Mouse (Mus musculus): Measurements from ENCODE around the gene Rab17.

Gene Rab17

DNA sequence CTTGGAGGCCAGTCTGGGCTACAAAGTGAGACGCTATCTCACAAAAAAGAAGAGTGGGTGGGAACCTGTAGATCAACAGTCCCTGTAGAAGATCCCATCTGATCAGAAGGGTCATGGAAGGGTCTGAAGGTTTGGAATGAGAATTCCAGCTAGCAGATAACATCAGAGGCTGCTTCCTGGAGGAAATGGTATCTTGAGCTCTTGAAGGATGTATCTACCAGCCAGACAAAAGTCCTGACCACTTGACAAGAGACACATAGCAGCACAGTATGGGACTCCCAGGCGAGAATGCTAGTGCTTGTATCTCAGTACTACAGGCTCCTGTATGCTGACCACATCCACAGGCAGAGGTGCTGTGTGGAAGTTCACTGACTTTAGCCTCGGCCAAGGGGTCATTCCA is 31.6 kb upstream of the Rab17 start:
- Histone ChIP-seq H3K36me3 (ENCODE audit: control insufficient read depth, insufficient read depth, low read length, poor library complexity, severe bottlenecking) (no peaks in the 10 kb centered on the region), H3K27me3 (ENCODE audit: control insufficient read depth, insufficient read depth, low read length, poor library complexity, severe bottlenecking) (no peaks in the 10 kb centered on the region)
- no peak for DNase-seq (ENCODE audit: low read depth, low spot score)

DNA sequence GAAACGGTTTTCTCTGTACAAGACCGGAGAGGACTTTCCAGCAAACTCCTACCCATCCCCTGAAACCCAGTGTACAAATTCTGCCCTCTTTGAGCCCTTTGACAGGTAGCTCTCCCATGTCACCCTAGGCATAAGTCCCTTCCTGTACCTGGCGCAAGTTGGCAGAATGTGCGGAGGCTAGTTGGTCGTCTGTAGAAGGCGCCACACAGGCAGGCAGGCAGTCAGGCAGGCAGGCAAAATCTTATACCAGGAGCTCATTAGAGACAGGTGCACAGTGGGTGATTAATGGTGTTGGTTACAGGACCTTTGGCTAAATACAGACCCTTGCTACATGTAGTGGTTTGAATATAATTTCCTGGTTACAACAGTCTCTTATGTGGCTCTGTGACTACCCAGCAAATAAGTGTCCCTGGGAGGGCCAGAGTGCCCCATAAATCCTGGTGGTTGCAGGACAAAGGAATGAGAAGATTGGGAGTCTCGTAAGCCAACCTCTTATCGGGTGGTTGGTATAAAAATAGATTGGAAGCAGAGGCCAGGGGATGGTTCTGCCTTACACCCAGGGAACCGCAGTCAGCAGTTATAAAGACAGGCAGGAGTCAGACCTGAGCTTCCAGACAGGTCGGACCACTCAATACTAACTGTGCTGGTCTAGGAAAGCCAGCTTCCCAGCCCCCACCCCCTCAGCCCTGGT is 30.6 kb upstream of the Rab17 start:
- Histone ChIP-seq H3K36me3 (ENCODE audit: control insufficient read depth, insufficient read depth, low read length, poor library complexity, severe bottlenecking) (no peaks in the 10 kb centered on the region), H3K27me3 (ENCODE audit: control insufficient read depth, insufficient read depth, low read length, poor library complexity, severe bottlenecking) (no peaks in the 10 kb centered on the region)
- no peak for DNase-seq (ENCODE audit: low read depth, low spot score)

DNA sequence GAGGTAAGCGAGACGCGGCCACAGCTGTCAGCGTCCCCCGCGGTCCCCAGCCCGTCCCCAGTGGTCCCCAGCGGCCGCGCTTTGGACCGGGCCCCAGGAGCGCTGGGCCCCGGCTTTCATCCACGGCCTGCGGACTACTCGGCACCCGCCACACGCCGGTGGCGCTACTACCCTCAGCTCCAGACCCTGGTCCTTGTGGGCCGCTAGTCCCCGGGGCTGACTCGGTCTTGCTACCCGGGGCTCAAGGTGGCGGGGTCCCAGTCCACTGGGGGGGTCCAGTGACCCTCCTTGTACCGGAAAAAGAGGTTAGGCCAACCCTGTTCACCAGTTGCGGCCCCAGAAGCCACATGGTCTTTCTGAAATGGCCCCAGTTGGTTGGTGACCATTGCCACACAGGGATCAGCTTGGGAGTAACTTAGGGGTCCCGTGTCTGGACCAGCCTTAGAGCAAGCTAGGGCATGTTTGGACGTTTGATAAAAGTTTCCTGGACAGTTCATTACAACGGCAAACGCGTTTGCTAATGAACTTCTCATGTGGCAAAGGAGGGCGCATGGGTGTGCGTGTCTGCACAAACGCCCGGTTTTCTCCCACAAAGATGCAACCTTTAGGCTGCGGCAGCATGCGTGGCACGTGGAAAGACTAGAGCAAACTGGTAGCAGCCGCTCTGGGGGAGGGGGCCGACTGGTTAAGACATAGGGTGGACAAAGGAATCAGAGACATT is 29.6 kb upstream of the Rab17 start:
- DNase-seq (ENCODE audit: low read depth, low spot score) = no peak
- no peaks in the 10 kb centered on the region for H3K27me3 ChIP-seq (ENCODE audit: control insufficient read depth, insufficient read depth, low read length, poor library complexity, severe bottlenecking)
- H3K36me3 ChIP-seq (ENCODE audit: control insufficient read depth, insufficient read depth, low read length, poor library complexity, severe bottlenecking) = no peaks in the 10 kb centered on the region

DNA sequence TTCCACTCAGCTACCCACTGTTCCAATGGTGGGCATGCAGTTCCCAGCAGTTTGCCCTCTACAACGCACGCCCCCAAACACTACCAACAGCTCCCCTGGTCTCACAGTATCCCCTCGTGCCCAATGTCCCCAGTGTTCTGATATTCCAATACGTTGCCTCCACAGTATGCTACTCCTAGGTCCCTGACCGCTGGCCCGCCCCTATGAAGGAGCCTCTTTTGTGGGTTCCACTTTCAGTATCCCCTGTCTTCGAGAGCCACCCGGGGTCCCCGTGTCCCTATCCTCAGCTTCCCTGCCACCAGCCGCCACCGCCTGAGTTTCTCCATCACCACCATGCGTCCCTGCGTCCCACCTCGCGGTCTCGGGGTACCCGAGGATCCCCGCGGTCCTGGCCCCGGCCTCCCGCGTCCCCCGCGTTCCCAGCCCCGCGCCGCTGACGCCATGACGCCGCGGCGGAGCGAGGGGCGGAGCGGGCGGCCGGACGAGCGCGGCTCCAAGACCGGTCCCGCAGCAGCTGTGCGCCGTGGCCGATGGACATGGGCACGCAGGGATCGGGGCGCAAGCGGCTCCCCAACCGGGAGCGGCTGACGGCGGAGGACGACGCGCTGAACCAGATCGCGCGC is 28.9 kb upstream of the Rab17 start, which contains the start of gene Lrrfip1:
Lrrfip1 (plus strand) TSS at position 470 of the 623 bp plus-strand sequence.
- DNase-seq (ENCODE audit: low read depth, low spot score) = no peak
- no peaks in the 10 kb centered on the region for H3K36me3 ChIP-seq (ENCODE audit: control insufficient read depth, insufficient read depth, low read length, poor library complexity, severe bottlenecking)
- H3K27me3 ChIP-seq (ENCODE audit: control insufficient read depth, insufficient read depth, low read length, poor library complexity, severe bottlenecking) = no peaks in the 10 kb centered on the region

DNA sequence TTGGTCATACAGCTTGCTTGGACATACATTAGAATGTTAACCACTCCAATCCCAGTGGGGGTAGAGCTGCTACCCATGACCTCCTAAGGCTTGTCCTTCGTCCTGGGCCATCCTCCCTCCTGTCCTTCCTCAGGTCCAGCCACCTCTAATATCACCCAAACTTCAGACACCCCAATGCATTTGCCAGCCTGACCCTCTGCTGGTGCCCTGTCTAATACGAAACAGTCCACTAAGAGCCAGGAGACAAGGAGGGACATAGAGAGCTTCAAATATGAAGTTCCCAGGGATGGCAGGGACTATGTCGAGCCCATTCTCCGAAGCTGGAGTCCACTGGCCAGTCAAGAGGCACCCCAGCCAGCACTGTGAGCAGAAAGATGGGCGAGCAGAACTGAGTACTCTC is 28.2 kb upstream of the Rab17 start:
- H3K36me3 ChIP-seq (ENCODE audit: control insufficient read depth, insufficient read depth, low read length, poor library complexity, severe bottlenecking) = no peaks in the 10 kb centered on the region
- no peak for DNase-seq (ENCODE audit: low read depth, low spot score)
- H3K27me3 ChIP-seq (ENCODE audit: control insufficient read depth, insufficient read depth, low read length, poor library complexity, severe bottlenecking) = no peaks in the 10 kb centered on the region

DNA sequence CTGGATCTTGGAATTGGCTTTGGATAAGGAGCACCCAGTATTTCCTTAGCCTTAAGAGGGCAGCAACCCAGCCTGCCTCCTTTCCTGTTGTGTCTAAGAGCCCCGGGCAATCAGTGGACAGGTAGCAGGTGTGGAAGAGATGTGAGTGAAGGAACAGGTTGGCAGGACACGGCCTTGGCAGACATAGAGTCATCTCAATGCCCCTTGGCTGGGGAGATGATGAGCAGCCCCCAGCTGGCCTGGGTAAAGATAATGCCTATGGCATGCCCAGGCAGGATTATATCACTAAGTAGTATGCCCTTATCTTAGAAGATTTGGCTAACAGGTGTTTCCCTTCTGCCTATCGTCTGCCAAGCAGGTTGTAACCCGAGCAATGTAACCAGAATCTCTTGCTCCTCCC is 27.7 kb upstream of the Rab17 start:
- no peaks in the 10 kb centered on the region for H3K36me3 ChIP-seq (ENCODE audit: control insufficient read depth, insufficient read depth, low read length, poor library complexity, severe bottlenecking)
- no peaks in the 10 kb centered on the region for H3K27me3 ChIP-seq (ENCODE audit: control insufficient read depth, insufficient read depth, low read length, poor library complexity, severe bottlenecking)
- DNase-seq (ENCODE audit: low read depth, low spot score) = no peak

DNA sequence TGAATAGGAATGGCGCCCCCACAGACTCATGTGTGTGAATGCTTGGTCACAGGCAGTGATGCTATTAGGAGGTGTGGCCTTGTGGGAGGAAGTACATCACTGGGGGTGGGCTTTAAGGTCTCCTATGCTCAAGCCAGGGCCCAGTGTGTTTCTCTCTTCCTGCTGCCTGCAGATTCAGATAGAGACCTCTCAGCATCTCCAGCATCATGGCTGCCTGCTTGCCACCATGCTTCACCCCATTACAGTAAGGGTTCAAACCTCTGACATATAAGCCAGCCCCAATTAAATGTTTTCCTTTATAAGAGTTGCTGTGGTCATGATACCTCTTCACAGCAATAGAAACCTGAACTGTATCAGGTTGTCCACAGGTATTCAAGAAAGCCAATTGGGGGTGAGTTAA is 26.5 kb upstream of the Rab17 start:
- no peak for DNase-seq (ENCODE audit: low read depth, low spot score)
- Histone ChIP-seq H3K27me3 (ENCODE audit: control insufficient read depth, insufficient read depth, low read length, poor library complexity, severe bottlenecking) (no peaks in the 10 kb centered on the region), H3K36me3 (ENCODE audit: control insufficient read depth, insufficient read depth, low read length, poor library complexity, severe bottlenecking) (no peaks in the 10 kb centered on the region)

DNA sequence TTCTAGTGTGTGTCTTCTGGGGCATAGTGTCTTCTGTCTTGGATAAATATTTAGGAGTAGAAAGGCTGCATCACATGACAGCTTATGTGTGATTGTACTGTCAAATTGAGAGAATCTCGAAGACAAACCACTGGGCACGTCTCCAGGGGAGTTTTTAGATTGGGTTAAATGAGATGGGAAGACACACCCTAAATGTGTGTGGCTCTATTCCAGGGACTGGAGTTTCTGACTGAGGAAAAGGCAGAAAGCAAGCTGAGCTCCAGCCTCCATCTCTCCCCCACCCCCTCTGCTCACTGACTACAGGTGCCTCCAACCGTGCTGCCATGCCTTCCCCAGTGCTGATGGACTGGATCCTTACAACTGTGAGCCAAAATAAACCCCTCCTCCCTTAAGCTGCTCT is 11.9 kb upstream of the Rab17 start:
- Histone ChIP-seq H3K27me3 (ENCODE audit: control insufficient read depth, insufficient read depth, low read length, poor library complexity, severe bottlenecking) (no peaks in the 10 kb centered on the region), H3K36me3 (ENCODE audit: control insufficient read depth, insufficient read depth, low read length, poor library complexity, severe bottlenecking) (no peaks in the 10 kb centered on the region)
- DNase-seq (ENCODE audit: low read depth, low spot score) = no peak

DNA sequence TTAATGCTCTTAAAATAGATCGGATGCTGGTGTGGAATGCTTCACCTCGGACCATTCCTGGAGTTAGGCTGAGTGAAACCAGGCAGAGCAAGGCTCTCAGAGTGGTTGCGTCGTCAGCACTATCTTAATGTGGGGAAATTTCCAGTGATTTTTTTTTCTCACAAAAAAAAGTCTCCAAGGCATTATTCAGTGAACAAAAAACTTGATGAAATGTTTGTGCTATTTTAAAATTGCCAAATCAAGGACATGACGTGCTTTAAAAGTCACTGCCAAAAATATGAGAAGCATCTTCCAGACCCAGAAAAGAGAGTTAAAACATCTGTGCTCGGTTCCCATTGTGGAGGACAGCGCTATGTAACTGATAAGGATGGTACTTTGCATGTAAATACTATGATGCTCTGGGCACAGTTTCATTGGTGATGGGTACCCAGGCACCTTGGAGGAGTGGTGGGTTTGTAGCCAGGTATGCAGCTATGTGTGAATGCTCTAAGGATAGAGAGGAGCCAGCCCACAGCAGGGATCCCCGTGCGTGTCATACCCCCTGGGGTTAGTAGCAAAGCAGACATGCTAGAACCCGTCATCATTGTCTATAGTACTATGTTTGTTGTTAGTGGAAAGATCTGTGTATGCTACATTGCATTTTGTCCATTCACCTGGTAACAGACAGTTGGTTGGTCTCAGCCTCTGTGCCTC is 11.3 kb upstream of the Rab17 start:
- no peak for DNase-seq (ENCODE audit: low read depth, low spot score)
- no peaks in the 10 kb centered on the region for H3K36me3 ChIP-seq (ENCODE audit: control insufficient read depth, insufficient read depth, low read length, poor library complexity, severe bottlenecking)
- no peaks in the 10 kb centered on the region for H3K27me3 ChIP-seq (ENCODE audit: control insufficient read depth, insufficient read depth, low read length, poor library complexity, severe bottlenecking)

DNA sequence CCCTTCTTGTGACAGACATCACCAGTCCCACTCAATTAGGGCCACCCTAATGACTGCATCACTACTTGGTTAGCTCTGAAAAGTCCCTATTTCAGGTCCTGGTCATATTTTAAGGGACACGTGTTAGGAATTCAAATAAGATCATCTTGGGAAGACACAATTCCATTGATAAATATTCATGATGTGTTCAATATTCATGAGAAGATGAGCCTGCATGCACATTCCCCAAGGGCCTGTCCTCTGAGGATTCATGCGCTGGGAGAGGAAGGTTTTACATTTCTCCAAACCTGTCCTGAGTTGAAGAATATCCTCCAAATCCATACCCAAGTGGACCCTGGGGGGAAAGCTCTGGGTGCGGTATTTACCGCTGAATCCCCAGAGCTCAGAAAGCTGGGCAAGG is 6.5 kb upstream of the Rab17 start:
- Histone ChIP-seq H3K36me3 (ENCODE audit: control insufficient read depth, insufficient read depth, low read length, poor library complexity, severe bottlenecking) (no peaks in the 10 kb centered on the region), H3K27me3 (ENCODE audit: control insufficient read depth, insufficient read depth, low read length, poor library complexity, severe bottlenecking) (no peaks in the 10 kb centered on the region)
- DNase-seq (ENCODE audit: low read depth, low spot score) = no peak

DNA sequence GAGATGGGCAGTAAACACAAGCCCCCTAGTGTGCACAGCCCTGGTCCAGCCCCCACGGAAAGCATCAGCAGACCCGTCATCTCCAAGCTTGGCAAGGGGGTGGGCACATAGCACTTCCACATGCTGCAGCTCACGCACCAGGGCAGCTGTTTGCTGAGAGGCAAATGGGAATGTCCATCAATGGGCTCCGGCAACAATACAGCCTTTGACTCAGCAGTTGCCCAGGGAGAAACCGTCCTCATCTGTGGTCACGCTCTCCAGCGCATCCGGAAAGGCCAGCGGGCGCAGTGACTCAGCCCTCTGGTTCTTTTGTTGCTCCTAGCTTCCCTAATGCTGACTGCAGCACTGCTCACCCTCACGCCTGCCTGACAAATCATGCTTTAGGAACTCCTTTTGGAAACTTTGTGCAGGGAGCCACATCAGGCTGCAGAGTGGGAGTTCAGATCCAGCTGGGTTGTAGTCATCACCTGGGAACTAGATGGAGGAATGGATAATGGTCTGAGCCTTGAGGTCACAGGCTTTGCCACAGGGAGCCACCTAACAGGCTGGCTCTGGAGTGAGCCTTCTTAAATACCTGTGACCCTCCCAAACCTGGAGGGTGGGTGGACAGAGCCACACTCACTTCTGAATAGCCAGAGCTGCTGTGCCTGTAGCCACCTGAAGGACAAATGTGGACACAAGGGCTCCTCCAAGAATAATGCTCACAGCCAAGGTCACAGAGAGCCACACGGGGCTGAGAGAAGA is 5.6 kb upstream of the Rab17 start:
- Histone ChIP-seq H3K36me3 (ENCODE audit: control insufficient read depth, insufficient read depth, low read length, poor library complexity, severe bottlenecking) (no peaks in the 10 kb centered on the region), H3K27me3 (ENCODE audit: control insufficient read depth, insufficient read depth, low read length, poor library complexity, severe bottlenecking) (no peaks in the 10 kb centered on the region)
- no peak for DNase-seq (ENCODE audit: low read depth, low spot score)

DNA sequence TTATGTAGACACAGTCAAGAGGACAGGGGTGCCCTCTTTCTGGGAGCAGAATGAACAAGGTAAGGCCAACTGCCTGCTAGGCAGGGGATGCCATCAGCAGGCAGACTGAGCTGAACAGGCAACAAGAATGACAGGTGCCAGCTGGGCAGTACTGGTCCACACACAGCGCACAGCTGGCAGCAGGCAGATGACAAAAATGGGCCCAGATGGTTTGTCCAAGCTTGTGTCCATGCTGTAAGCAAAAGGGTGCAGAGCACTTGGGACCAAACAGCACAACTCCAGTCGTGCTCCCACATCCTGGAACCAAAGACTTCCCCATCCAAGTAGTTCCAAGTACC is 4.1 kb upstream of the Rab17 start:
- Histone ChIP-seq H3K36me3 (ENCODE audit: control insufficient read depth, insufficient read depth, low read length, poor library complexity, severe bottlenecking) (no peaks in the 10 kb centered on the region), H3K27me3 (ENCODE audit: control insufficient read depth, insufficient read depth, low read length, poor library complexity, severe bottlenecking) (no peaks in the 10 kb centered on the region)
- no peak for DNase-seq (ENCODE audit: low read depth, low spot score)

DNA sequence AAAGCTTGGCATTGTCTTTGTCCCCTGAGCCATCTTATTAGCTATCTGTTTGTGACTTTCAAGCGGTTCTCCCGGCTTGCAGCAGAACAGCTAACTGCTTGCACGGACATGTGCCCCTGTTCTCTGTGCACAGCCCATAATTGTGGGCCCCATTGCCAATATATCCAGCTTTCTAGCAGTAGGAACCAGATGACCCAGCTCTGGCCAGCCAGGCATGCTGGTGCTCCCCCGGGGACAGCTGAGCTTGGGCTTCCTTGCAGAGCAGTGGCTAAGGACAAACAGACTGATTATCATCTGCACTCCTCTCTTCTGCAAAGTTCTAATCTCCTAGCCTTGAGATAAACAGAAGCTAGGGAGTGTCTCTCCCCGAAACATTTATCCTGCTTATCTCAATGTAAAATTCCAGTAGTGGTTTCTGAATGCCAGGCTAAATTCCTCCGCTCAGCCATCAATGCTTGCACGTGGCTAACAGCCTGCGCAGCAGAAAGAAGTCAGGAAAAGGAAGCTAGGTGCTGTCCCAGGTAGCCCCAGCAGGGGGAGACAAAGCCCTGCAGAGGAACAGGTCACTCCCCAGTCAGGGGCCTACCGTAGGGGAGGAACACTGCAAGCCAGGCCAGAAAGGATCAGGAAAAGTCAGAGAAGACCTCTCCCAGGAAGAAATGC is 3.6 kb upstream of the Rab17 start:
- no peaks in the 10 kb centered on the region for H3K27me3 ChIP-seq (ENCODE audit: control insufficient read depth, insufficient read depth, low read length, poor library complexity, severe bottlenecking)
- H3K36me3 ChIP-seq (ENCODE audit: control insufficient read depth, insufficient read depth, low read length, poor library complexity, severe bottlenecking) = no peaks in the 10 kb centered on the region
- peak; percentile 79 for DNase-seq (ENCODE audit: low read depth, low spot score)

DNA sequence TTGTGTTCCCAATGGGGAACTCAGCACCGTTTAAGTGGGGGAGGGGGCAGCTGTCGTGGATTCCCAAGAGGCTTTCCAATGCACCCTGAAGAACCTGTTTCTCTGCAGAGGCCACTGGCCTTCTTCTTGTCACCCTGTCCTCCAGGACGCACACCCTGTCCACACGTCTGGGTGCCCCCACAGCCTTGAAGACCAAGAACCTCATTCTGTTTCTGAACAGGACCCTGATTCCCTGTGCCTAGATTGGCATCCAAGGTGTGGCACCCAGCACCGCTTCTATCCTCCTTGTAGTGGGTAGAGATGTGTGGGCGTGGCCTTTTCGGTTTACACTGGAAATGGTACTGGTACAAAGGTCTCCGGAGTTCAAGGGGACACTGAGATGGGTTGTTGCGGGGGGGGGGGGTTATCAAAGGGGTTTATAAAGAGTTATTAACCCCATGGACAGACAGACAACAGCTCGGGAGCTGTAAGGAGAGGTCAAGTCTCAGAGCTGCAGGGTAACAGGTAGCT is 475 bp upstream of the Rab17 start:
- DNase-seq (ENCODE audit: low read depth, low spot score) = no peak
- H3K36me3 ChIP-seq (ENCODE audit: control insufficient read depth, insufficient read depth, low read length, poor library complexity, severe bottlenecking) = no peaks in the 10 kb centered on the region
- no peaks in the 10 kb centered on the region for H3K27me3 ChIP-seq (ENCODE audit: control insufficient read depth, insufficient read depth, low read length, poor library complexity, severe bottlenecking)
